Mouse (Mus musculus) forebrain, embryonic 12.5 days (tissue): Measurements from ENCODE around the gene Adamtsl4. TPM values are rescaled to one million over a fixed set of nuclear protein-coding genes. Genes with fewer than 3 reads are reported as not detected.
"Not testable (repeated sequence)": the region's sequence is repeated elsewhere in the genome, so short reads cannot be mapped to it uniquely, and the experiment has no call there.

Experiments
- ATAC-seq: fragments of 200-750 bp; cut with Nextera tagmentation; 2 replicates; pipeline ENCODE4 v1.8.0; 2017; ENCODE audit warnings: moderate TSS enrichment; ENCODE audit not compliant: low FRiP score
- H3K27ac ChIP-seq: fragments of 300-500 bp; sonication (generic); 2 replicates; pipeline ENCODE4 v1.5.1; 2016; ENCODE audit warnings: mild to moderate bottlenecking
- H3K27me3 ChIP-seq: fragments of 300-500 bp; sonication (generic); 2 replicates; pipeline ENCODE4 v1.6.1; 2016; ENCODE audit warnings: mild to moderate bottlenecking
- H3K36me3 ChIP-seq: fragments of 300-500 bp; sonication (generic); replicated peaks from 2 replicates; pipeline ENCODE4 v1.6.1; 2016; ENCODE audit warnings: mild to moderate bottlenecking
- H3K4me1 ChIP-seq: fragments of 300-500 bp; sonication (generic); 2 replicates; pipeline ENCODE4 v1.6.1; 2016
- H3K4me2 ChIP-seq: fragments of 300-500 bp; sonication (generic); 2 replicates; pipeline ENCODE4 v1.6.1; 2016; ENCODE audit warnings: mild to moderate bottlenecking, moderate library complexity
- H3K4me3 ChIP-seq: fragments of 300-500 bp; sonication (generic); replicated peaks from 2 replicates; pipeline ENCODE4 v1.5.1; 2016; ENCODE audit warnings: mild to moderate bottlenecking
- H3K9ac ChIP-seq: fragments of 300-500 bp; sonication (generic); 2 replicates; pipeline ENCODE4 v1.6.1; 2016; ENCODE audit warnings: mild to moderate bottlenecking
- H3K9me3 ChIP-seq: fragments of 300-500 bp; sonication (generic); 2 replicates; pipeline ENCODE4 v1.6.1; 2016
- WGBS: fragments of 180-500 bp; shearing (Covaris S2); methylation state at CpG from one replicate; pipeline ENCODE4 v1.1.7; 2016; 5-methylcytosine and 5-hydroxymethylcytosine counted together
- polyA plus RNA-seq: library from polyadenylated mRNA; unstranded; fragments of >200 nt; fragmentation: Nextera tagmentation; extraction: Ambion mirVana; gene quantifications from 2 replicates; pipeline ENCODE4 v1.2.1, GENCODE M21; 2016

Adamtsl4 gene
- polyA plus RNA-seq, 1 experiment from 2014 or later = 1.1 TPM

- Histone ChIP-seq H3K9me3 (no peaks in the 10 kb centered on the region), H3K9ac (no peak overlapping the region), H3K4me3 (no peak overlapping the region), H3K4me2 (no peak overlapping the region), H3K36me3 (peaks cover 19% of the 10 kb centered on the region), H3K27ac (peak overlapping the region; percentile 50), H3K4me1 (peaks cover 34% of the 10 kb centered on the region), H3K27me3 (no peaks in the 10 kb centered on the region)
- no peak for ATAC-seq
- 58% methylated on average over 10 of the region's 10 CpGs for WGBS
Measured at GRCm38 (mm10) chr3:95672861-95673706, 14.6 kb downstream of the Adamtsl4 start.

- H3K36me3 ChIP-seq = peaks cover 19% of the 10 kb centered on the region
- 56% methylated on average over 3 of the region's 3 CpGs for WGBS
- no peak overlapping the region for H3K4me2 ChIP-seq
- H3K4me3 ChIP-seq = no peak overlapping the region
- H3K4me1 ChIP-seq = peaks cover 41% of the 10 kb centered on the region
- H3K27ac ChIP-seq = 0 out of 2 replicates have a peak overlapping the region, but pooled peaks have one; percentile 31
- H3K9ac ChIP-seq = no peak overlapping the region
- no peaks in the 10 kb centered on the region for H3K9me3 ChIP-seq
- H3K27me3 ChIP-seq = no peaks in the 10 kb centered on the region
- ATAC-seq = no peak
Measured at GRCm38 (mm10) chr3:95672461-95672860, 15.3 kb downstream of the Adamtsl4 start.

- Histone ChIP-seq H3K4me2 (no peak overlapping the region), H3K27me3 (no peaks in the 10 kb centered on the region), H3K36me3 (peaks cover 21% of the 10 kb centered on the region), H3K27ac (no peak overlapping the region), H3K4me1 (peaks cover 43% of the 10 kb centered on the region), H3K9me3 (no peaks in the 10 kb centered on the region), H3K9ac (no peak overlapping the region), H3K4me3 (no peak overlapping the region)
- ATAC-seq = no peak
- WGBS = 94% methylated on average over 5 of the region's 5 CpGs
Measured at GRCm38 (mm10) chr3:95671201-95671600, 16.5 kb downstream of the Adamtsl4 start.

GRCm38 (mm10) chr3:95670419-95670818 lies 17.3 kb downstream of the Adamtsl4 start:
- H3K4me1 ChIP-seq = peaks cover 40% of the 10 kb centered on the region
- H3K27ac ChIP-seq, H3K9ac ChIP-seq, H3K4me3 ChIP-seq, ATAC-seq, H3K27me3 ChIP-seq, H3K9me3 ChIP-seq, H3K4me2 ChIP-seq: not testable (repeated sequence)
- peaks cover 25% of the 10 kb centered on the region for H3K36me3 ChIP-seq
- 100% methylated on average over 3 of the region's 3 CpGs for WGBS

GRCm38 (mm10) chr3:95669309-95669665 lies 18.4 kb downstream of the Adamtsl4 start:
- no peak overlapping the region for H3K4me3 ChIP-seq
- 92% methylated on average over 3 of the region's 3 CpGs for WGBS
- H3K4me2 ChIP-seq = no peak overlapping the region
- H3K36me3 ChIP-seq = peaks cover 37% of the 10 kb centered on the region
- H3K9me3 ChIP-seq = no peaks in the 10 kb centered on the region
- H3K4me1 ChIP-seq = peaks cover 35% of the 10 kb centered on the region
- H3K27me3 ChIP-seq = no peaks in the 10 kb centered on the region
- no peak overlapping the region for H3K9ac ChIP-seq
- ATAC-seq = no peak
- H3K27ac ChIP-seq = no peak overlapping the region

- no peak for ATAC-seq
- peaks cover 42% of the 10 kb centered on the region for H3K36me3 ChIP-seq
- peak overlapping the region; percentile 80 for H3K27ac ChIP-seq
- H3K4me2 ChIP-seq = no peak overlapping the region
- no peaks in the 10 kb centered on the region for H3K9me3 ChIP-seq
- H3K27me3 ChIP-seq = no peaks in the 10 kb centered on the region
- peaks cover 34% of the 10 kb centered on the region for H3K4me1 ChIP-seq
- no peak overlapping the region for H3K4me3 ChIP-seq
- whole genome bisulfite sequencing = 88% methylated on average over 7 of the region's 7 CpGs
- H3K9ac ChIP-seq = no peak overlapping the region
Measured at GRCm38 (mm10) chr3:95668589-95669308, 19.0 kb downstream of the Adamtsl4 start.

- ATAC-seq = peak; percentile 36; the same call in 1 of the 2 replicates
- Histone ChIP-seq H3K27me3 (no peaks in the 10 kb centered on the region), H3K4me3 (no peak overlapping the region), H3K36me3 (peaks cover 45% of the 10 kb centered on the region), H3K27ac (peak overlapping the region; percentile 80), H3K9ac (0 out of 2 replicates have a peak overlapping the region, but pooled peaks have one; percentile 3), H3K4me1 (peaks cover 34% of the 10 kb centered on the region), H3K4me2 (no peak overlapping the region), H3K9me3 (no peaks in the 10 kb centered on the region)
- WGBS = 31% methylated on average over 7 of the region's 7 CpGs
Measured at GRCm38 (mm10) chr3:95668026-95668425, 19.7 kb downstream of the Adamtsl4 start.

GRCm38 (mm10) chr3:95667521-95667920 lies 20.2 kb downstream of the Adamtsl4 start:
- ATAC-seq = peak; percentile 16; the same call in 1 of the 2 replicates
- H3K4me3 ChIP-seq = no peak overlapping the region
- peaks cover 50% of the 10 kb centered on the region for H3K36me3 ChIP-seq
- peak overlapping the region; percentile 80 for H3K27ac ChIP-seq
- no peaks in the 10 kb centered on the region for H3K9me3 ChIP-seq
- no peaks in the 10 kb centered on the region for H3K27me3 ChIP-seq
- H3K9ac ChIP-seq = 0 out of 2 replicates have a peak overlapping the region, but pooled peaks have one; percentile 3
- H3K4me2 ChIP-seq = no peak overlapping the region
- H3K4me1 ChIP-seq = peaks cover 35% of the 10 kb centered on the region
- WGBS = 72% methylated on average over 4 of the region's 4 CpGs

GRCm38 (mm10) chr3:95666124-95666844 lies 21.4 kb downstream of the Adamtsl4 start:
- Histone ChIP-seq H3K9me3 (no peaks in the 10 kb centered on the region), H3K4me2 (no peak overlapping the region), H3K4me3 (no peak overlapping the region), H3K9ac (no peak overlapping the region), H3K27me3 (no peaks in the 10 kb centered on the region), H3K27ac (no peak overlapping the region), H3K36me3 (peaks cover 59% of the 10 kb centered on the region), H3K4me1 (peaks cover 44% of the 10 kb centered on the region)
- ATAC-seq = no peak
- WGBS = 63% methylated on average over 6 of the region's 6 CpGs

GRCm38 (mm10) chr3:95664940-95665352 lies 22.8 kb downstream of the Adamtsl4 start:
- 87% methylated on average over 4 of the region's 4 CpGs for WGBS
- Histone ChIP-seq H3K27me3 (no peaks in the 10 kb centered on the region), H3K4me1 (peaks cover 56% of the 10 kb centered on the region), H3K4me2 (no peak overlapping the region), H3K9ac (no peak overlapping the region), H3K27ac (no peak overlapping the region), H3K4me3 (no peak overlapping the region), H3K9me3 (no peaks in the 10 kb centered on the region), H3K36me3 (peaks cover 66% of the 10 kb centered on the region)
- ATAC-seq = no peak

GRCm38 (mm10) chr3:95663969-95664608 lies 23.6 kb downstream of the Adamtsl4 start:
- no peaks in the 10 kb centered on the region for H3K27me3 ChIP-seq
- ATAC-seq = no peak
- no peak overlapping the region for H3K4me2 ChIP-seq
- H3K4me3 ChIP-seq = no peak overlapping the region
- WGBS = 94% methylated on average over 3 of the region's 3 CpGs
- H3K27ac ChIP-seq = no peak overlapping the region
- H3K9me3 ChIP-seq = no peaks in the 10 kb centered on the region
- peaks cover 56% of the 10 kb centered on the region for H3K4me1 ChIP-seq
- peaks cover 58% of the 10 kb centered on the region for H3K36me3 ChIP-seq
- no peak overlapping the region for H3K9ac ChIP-seq

GRCm38 (mm10) chr3:95663486-95663885 lies 24.2 kb downstream of the Adamtsl4 start:
- no peak overlapping the region for H3K27ac ChIP-seq
- H3K9ac ChIP-seq = no peak overlapping the region
- no peak overlapping the region for H3K4me3 ChIP-seq
- H3K9me3 ChIP-seq = no peaks in the 10 kb centered on the region
- WGBS = 87% methylated on average over 2 of the region's 2 CpGs
- no peaks in the 10 kb centered on the region for H3K27me3 ChIP-seq
- H3K4me1 ChIP-seq = peaks cover 52% of the 10 kb centered on the region
- ATAC-seq = no peak
- H3K4me2 ChIP-seq = no peak overlapping the region
- peaks cover 53% of the 10 kb centered on the region for H3K36me3 ChIP-seq
